Comparison of ENCODE assay signal across 27 mouse cellular contexts in genomic region chr5:45000996-45001395, GRCm38 (mm10).
DNase-seq lines count a peak whose midpoint lies in the region; ATAC-seq and TF ChIP-seq lines count a peak whose summit lies in the region.
"Had no signal": no experiment of that assay in that cellular context is flagged by ENCODE, and none has a peak within 500 bp of the region (broad histone marks: within the 10 kb centered on the region; RNA-seq: fewer than 3 reads in every experiment).

No protein-coding gene starts in this region.

- ATAC-seq in forebrain, embryonic 13.5 days, result peak; percentile 43; the same call in 1 of the 2 replicates
- ATAC-seq in forebrain, embryonic 15.5 days (replicated peaks), result no peak
- ATAC-seq in forebrain, embryonic 16.5 days, result 0 out of 2 replicates have a peak, but pooled peaks have one; percentile 23
- ATAC-seq in forebrain, embryonic 12.5 days (ENCODE audit: low FRiP score), result no peak
- ATAC-seq in kidney, postnatal 0 days (replicated peaks; ENCODE audit: low FRiP score, low read depth), result no peak
- no peak for ATAC-seq in kidney, embryonic 15.5 days (replicated peaks; ENCODE audit: low FRiP score)
- no peak for ATAC-seq in lung, embryonic 15.5 days (ENCODE audit: borderline replicate concordance, extremely low read depth, low FRiP score, low TSS enrichment)
- ATAC-seq: activated CD4-positive, CD25-positive, alpha-beta regulatory T cell, adult 4 months; CD4-positive, CD25-positive, alpha-beta regulatory T cell, adult 4 months; Patski had no signal

- peak; percentile 6 for DNase-seq in kidney, postnatal 0 days (ENCODE audit: low spot score)
- no peak for DNase-seq in lung, postnatal 14 days
- DNase-seq: adrenal gland, adult 8-10 months; adrenal gland, postnatal 14 days; adrenal gland, postnatal 36 days; B cell, adult 2 months; cerebellum, adult 11 months; cerebellum, adult 18-20 months; cerebellum, adult 8-10 months; cerebellum, adult 9-11 months; cerebellum, postnatal 14 days; cerebellum, postnatal 36 days had no signal

- H3K36me3 ChIP-seq in forebrain, embryonic 13.5 days (ENCODE audit: poor library complexity, severe bottlenecking), result no peaks in the 10 kb centered on the region
- H3K36me3 ChIP-seq in forebrain, embryonic 15.5 days, result no peaks in the 10 kb centered on the region
- no peaks in the 10 kb centered on the region for H3K36me3 ChIP-seq in forebrain, embryonic 16.5 days (ENCODE audit: control insufficient read depth, insufficient read depth)
- H3K36me3 ChIP-seq in forebrain, embryonic 12.5 days (replicated peaks), result no peaks in the 10 kb centered on the region
- H3K36me3 ChIP-seq in kidney, postnatal 0 days (ENCODE audit: insufficient read depth, low read length), result no peaks in the 10 kb centered on the region
- no peaks in the 10 kb centered on the region for H3K36me3 ChIP-seq in kidney, embryonic 15.5 days
- no peaks in the 10 kb centered on the region for H3K36me3 ChIP-seq in lung, embryonic 15.5 days
- H3K36me3 ChIP-seq: embryonic facial prominence, embryonic 13.5 days; embryonic facial prominence, embryonic 15.5 days; forebrain, embryonic 10.5 days; G1E had no signal

- no peak overlapping the region for H3K9ac ChIP-seq in forebrain, embryonic 13.5 days
- H3K9ac ChIP-seq in forebrain, embryonic 15.5 days (replicated peaks), result no peak overlapping the region
- H3K9ac ChIP-seq in forebrain, embryonic 16.5 days (replicated peaks; ENCODE audit: low read depth, low read length), result no peak overlapping the region
- H3K9ac ChIP-seq in forebrain, embryonic 12.5 days, result no peak overlapping the region
- H3K9ac ChIP-seq in kidney, postnatal 0 days (ENCODE audit: low read depth, low read length), result no peak overlapping the region
- H3K9ac ChIP-seq in kidney, embryonic 15.5 days, result no peak overlapping the region
- no peak overlapping the region for H3K9ac ChIP-seq in lung, embryonic 15.5 days
- H3K9ac ChIP-seq: embryonic facial prominence, embryonic 13.5 days; embryonic facial prominence, embryonic 15.5 days had no signal

- H3K4me1 ChIP-seq in forebrain, embryonic 13.5 days, result no peaks in the 10 kb centered on the region
- 0 out of 2 replicates have a peak, but pooled peaks cover 7% of the 10 kb centered on the region for H3K4me1 ChIP-seq in forebrain, embryonic 15.5 days
- H3K4me1 ChIP-seq in forebrain, embryonic 16.5 days (replicated peaks; ENCODE audit: control insufficient read depth, insufficient read depth, low read length), result peaks cover 3% of the 10 kb centered on the region; the same call in 1 of the 2 replicates
- no peaks in the 10 kb centered on the region for H3K4me1 ChIP-seq in forebrain, embryonic 12.5 days
- no peaks in the 10 kb centered on the region for H3K4me1 ChIP-seq in kidney, postnatal 0 days (replicated peaks; ENCODE audit: insufficient read depth, low read length)
- no peaks in the 10 kb centered on the region for H3K4me1 ChIP-seq in kidney, embryonic 15.5 days
- peaks cover 6% of the 10 kb centered on the region; the same call in 1 of the 2 replicates for H3K4me1 ChIP-seq in lung, embryonic 15.5 days
- H3K4me1 ChIP-seq: embryonic facial prominence, embryonic 13.5 days; embryonic facial prominence, embryonic 15.5 days; forebrain, embryonic 10.5 days had no signal

- H3K4me3 ChIP-seq in forebrain, embryonic 13.5 days, result no peak overlapping the region
- H3K4me3 ChIP-seq in forebrain, embryonic 15.5 days, result no peak overlapping the region
- no peak overlapping the region for H3K4me3 ChIP-seq in forebrain, embryonic 16.5 days (replicated peaks; ENCODE audit: low read length)
- no peak overlapping the region for H3K4me3 ChIP-seq in forebrain, embryonic 12.5 days (replicated peaks)
- no peak overlapping the region for H3K4me3 ChIP-seq in kidney, postnatal 0 days (replicated peaks; ENCODE audit: low read depth, low read length)
- H3K4me3 ChIP-seq in kidney, embryonic 15.5 days (replicated peaks), result no peak overlapping the region
- no peak overlapping the region for H3K4me3 ChIP-seq in lung, embryonic 15.5 days
- H3K4me3 ChIP-seq: embryonic facial prominence, embryonic 13.5 days; embryonic facial prominence, embryonic 15.5 days; erythroblast, embryonic 14.5 days; forebrain, embryonic 10.5 days had no signal

- no peak overlapping the region for H3K27ac ChIP-seq in forebrain, embryonic 13.5 days
- H3K27ac ChIP-seq in forebrain, embryonic 15.5 days (replicated peaks), result no peak overlapping the region
- H3K27ac ChIP-seq in forebrain, embryonic 16.5 days (ENCODE audit: low read length), result no peak overlapping the region
- no peak overlapping the region for H3K27ac ChIP-seq in forebrain, embryonic 12.5 days
- H3K27ac ChIP-seq in kidney, postnatal 0 days, result no peak overlapping the region
- H3K27ac ChIP-seq in kidney, embryonic 15.5 days, result no peak overlapping the region
- 0 out of 2 replicates have a peak overlapping the region, but pooled peaks have one; percentile 6 for H3K27ac ChIP-seq in lung, embryonic 15.5 days
- H3K27ac ChIP-seq: embryonic facial prominence, embryonic 13.5 days; embryonic facial prominence, embryonic 15.5 days; forebrain, embryonic 10.5 days had no signal

- no peaks in the 10 kb centered on the region for H3K27me3 ChIP-seq in forebrain, embryonic 13.5 days
- H3K27me3 ChIP-seq in forebrain, embryonic 15.5 days, result no peaks in the 10 kb centered on the region
- no peaks in the 10 kb centered on the region for H3K27me3 ChIP-seq in forebrain, embryonic 16.5 days (replicated peaks; ENCODE audit: control insufficient read depth, insufficient read depth, low read length)
- no peaks in the 10 kb centered on the region for H3K27me3 ChIP-seq in forebrain, embryonic 12.5 days
- no peaks in the 10 kb centered on the region for H3K27me3 ChIP-seq in kidney, postnatal 0 days (ENCODE audit: insufficient read depth, low read length)
- H3K27me3 ChIP-seq in kidney, embryonic 15.5 days, result no peaks in the 10 kb centered on the region
- no peaks in the 10 kb centered on the region for H3K27me3 ChIP-seq in lung, embryonic 15.5 days
- H3K27me3 ChIP-seq: CH12.LX; embryonic facial prominence, embryonic 13.5 days; embryonic facial prominence, embryonic 15.5 days had no signal

- H3K9me3 ChIP-seq in forebrain, embryonic 13.5 days (replicated peaks), result no peaks in the 10 kb centered on the region
- no peaks in the 10 kb centered on the region for H3K9me3 ChIP-seq in forebrain, embryonic 15.5 days
- H3K9me3 ChIP-seq in forebrain, embryonic 16.5 days (ENCODE audit: control insufficient read depth, low read length), result no peaks in the 10 kb centered on the region
- no peaks in the 10 kb centered on the region for H3K9me3 ChIP-seq in forebrain, embryonic 12.5 days
- no peaks in the 10 kb centered on the region for H3K9me3 ChIP-seq in kidney, postnatal 0 days (replicated peaks; ENCODE audit: low read length)
- H3K9me3 ChIP-seq in kidney, embryonic 15.5 days (replicated peaks), result no peaks in the 10 kb centered on the region
- H3K9me3 ChIP-seq in lung, embryonic 15.5 days, result no peaks in the 10 kb centered on the region
- H3K9me3 ChIP-seq: embryonic facial prominence, embryonic 13.5 days; embryonic facial prominence, embryonic 15.5 days; forebrain, embryonic 10.5 days; G1E had no signal

- H3K4me2 ChIP-seq in forebrain, embryonic 13.5 days, result no peak overlapping the region
- H3K4me2 ChIP-seq in forebrain, embryonic 15.5 days (replicated peaks), result no peak overlapping the region
- H3K4me2 ChIP-seq in forebrain, embryonic 16.5 days (ENCODE audit: low read length), result no peak overlapping the region
- no peak overlapping the region for H3K4me2 ChIP-seq in forebrain, embryonic 12.5 days
- no peak overlapping the region for H3K4me2 ChIP-seq in kidney, postnatal 0 days (ENCODE audit: low read length)
- no peak overlapping the region for H3K4me2 ChIP-seq in kidney, embryonic 15.5 days
- H3K4me2 ChIP-seq in lung, embryonic 15.5 days, result no peak overlapping the region
- H3K4me2 ChIP-seq: embryonic facial prominence, embryonic 13.5 days; embryonic facial prominence, embryonic 15.5 days had no signal

- TF ChIP-seq CTCF in kidney, postnatal 0 days (IDR thresholded peaks at IDR 0.05; ENCODE audit: low read depth), result no peak

Comparison
In these comparisons a context has a peak if more than half of its experiments do, and no peak if none do; other contexts are left out.
1. ATAC-seq: peak in forebrain, embryonic 13.5 days (single experiment) and forebrain, embryonic 16.5 days (single experiment); none in forebrain, embryonic 15.5 days (single experiment), forebrain, embryonic 12.5 days (single experiment), kidney, postnatal 0 days (single experiment), kidney, embryonic 15.5 days (single experiment) and lung, embryonic 15.5 days (single experiment).